Mouse (Mus musculus) heart, adult 2 months (tissue): ENCODE measurements around the gene Coq8b.

Source experiments
- CTCF ChIP-seq: fragments of 200-600 bp; IDR thresholded peaks from 2 replicates; pipeline ENCODE4 v1.8.1; 2022; ENCODE audit warnings: antibody characterized with exemption, mild to moderate bottlenecking, moderate library complexity
- EP300 ChIP-seq: fragments of 200-500 bp; IDR thresholded peaks from 2 replicates; pipeline ENCODE4 v1.6.1; 2011; ENCODE audit warnings: low read depth, low read length, control low read depth; ENCODE audit not compliant: insufficient read depth
- POLR2A ChIP-seq: fragments of 200-500 bp; IDR thresholded peaks from 2 replicates; pipeline ENCODE4 v1.6.1; 2011; ENCODE audit warnings: mild to moderate bottlenecking, low read depth, low read length, control low read depth; ENCODE audit not compliant: insufficient read depth

- no peak for TF ChIP-seq POLR2A
- TF ChIP-seq CTCF: no peak
- no peak for TF ChIP-seq EP300
Measured at GRCm38 (mm10) chr7:27218586-27218985, 14.2 kb upstream of the Coq8b start.
